Mouse (Mus musculus) spleen, postnatal 36 days (tissue): ENCODE results near the gene Acvr1b.

Experiments
- DNase-seq, 2 experiments: peaks; one replicate each; pipeline ENCODE4 v3.0.0; 2022; ENCODE audit warnings: low spot score in 2 of 2, mixed read lengths in 1 of 2

Gene Acvr1b

GRCm38 (mm10) chr15:101228866-101229590 is 55.2 kb downstream of the Acvr1b start:
- no peak for DNase-seq

DNA sequence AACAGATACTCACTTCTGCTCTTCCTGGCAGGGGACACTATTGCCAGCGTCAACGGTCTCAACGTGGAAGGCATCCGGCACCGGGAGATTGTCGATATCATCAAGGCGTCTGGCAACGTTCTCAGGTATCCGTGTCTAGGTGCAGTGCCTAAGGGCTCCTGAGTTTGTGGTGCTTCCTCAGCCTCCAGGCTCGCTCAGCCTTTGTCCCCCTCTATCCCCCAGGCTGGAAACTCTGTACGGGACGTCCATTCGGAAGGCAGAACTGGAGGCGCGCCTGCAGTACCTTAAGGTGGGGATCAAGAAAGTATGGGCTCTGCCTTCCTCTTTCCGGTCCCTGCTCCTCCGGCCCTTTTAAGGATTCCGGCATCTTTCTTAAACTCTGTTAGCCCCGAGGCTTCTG is 56.6 kb downstream of the Acvr1b start:
- DNase-seq = no peak

- DNase-seq = peak in 1 of 2 experiments; percentile 47
Measured at GRCm38 (mm10) chr15:101230995-101231647, 57.3 kb downstream of the Acvr1b start.

- DNase-seq = no peak
Measured at GRCm38 (mm10) chr15:101231648-101232180, 57.8 kb downstream of the Acvr1b start.

- no peak for DNase-seq
Measured at GRCm38 (mm10) chr15:101232607-101233006, 58.7 kb downstream of the Acvr1b start.

GRCm38 (mm10) chr15:101233183-101233582 is 59.3 kb downstream of the Acvr1b start:
- DNase-seq = no peak

DNA sequence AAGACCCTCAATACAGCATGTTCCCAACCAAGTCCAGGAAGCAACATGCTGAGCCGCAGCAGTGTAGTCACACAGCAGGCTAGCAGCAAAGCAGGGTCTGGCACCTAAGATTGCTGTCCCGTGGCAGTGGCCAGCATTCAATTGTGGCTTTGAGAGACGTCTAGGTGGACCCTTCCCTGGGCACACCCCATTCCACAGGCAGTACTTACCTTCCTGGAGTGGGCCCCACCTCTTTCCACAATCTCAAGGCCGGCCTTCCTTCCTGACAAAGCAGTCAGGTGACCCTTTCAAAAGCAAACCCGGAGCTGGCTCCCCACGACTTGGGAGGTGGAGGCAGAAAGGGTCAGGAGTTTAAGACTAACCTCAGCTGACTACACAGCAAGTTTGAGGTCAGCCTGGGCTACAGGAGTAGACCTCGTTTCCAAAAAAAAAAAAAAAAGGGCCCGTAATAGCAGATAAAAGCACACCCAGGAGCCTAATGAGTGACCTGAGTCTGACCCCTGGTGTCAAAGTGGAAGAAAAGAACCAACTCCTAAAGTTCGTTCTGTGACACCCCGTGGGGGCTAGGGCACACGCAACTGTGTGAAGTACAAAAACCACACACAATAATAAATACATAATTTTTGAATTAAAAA is 59.9 kb downstream of the Acvr1b start:
- no peak for DNase-seq

GRCm38 (mm10) chr15:101234611-101235341 is 60.9 kb downstream of the Acvr1b start:
- no peak for DNase-seq

DNA sequence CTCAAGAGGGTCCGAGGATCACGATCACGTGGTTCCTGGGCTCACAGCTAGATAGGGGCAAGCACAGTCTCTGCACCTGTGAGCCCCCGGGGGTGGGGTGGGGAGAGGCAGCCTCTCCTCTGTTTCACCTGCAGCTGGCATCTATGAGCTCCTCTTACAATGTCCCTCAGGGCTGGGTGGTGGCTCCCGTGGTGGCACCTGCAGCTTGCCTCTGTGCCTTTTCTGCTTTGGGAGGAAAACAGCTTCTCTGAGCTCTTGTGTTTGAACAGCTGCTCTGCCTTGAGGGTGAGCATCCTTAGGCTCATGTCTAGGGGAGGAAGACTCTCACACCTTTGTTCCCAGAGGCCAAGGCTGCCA is 61.5 kb downstream of the Acvr1b start:
- DNase-seq = no peak

- DNase-seq = no peak
Measured at GRCm38 (mm10) chr15:101235728-101236327, 62.0 kb downstream of the Acvr1b start.

DNA sequence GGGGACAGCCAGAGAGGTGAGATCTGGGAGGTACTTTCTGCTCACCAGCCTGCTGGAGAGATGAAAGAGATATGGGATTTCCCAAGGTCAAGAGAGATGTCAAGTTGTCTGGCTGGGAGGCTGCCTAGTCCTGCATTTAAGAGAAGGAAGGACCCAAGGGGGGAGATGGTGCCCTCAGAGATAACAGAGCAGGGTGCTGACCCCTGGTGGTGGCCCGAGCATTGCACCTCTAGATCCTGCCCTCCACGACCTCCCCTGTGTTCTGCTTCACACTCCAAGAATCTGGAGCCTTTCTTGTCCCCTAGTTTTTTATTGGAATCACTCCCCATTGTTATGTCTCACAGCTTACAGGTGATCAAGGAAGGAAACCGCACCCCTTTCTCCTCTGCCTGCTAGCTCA is 63.0 kb downstream of the Acvr1b start:
- peak; percentile 57 to 58 for DNase-seq

DNA sequence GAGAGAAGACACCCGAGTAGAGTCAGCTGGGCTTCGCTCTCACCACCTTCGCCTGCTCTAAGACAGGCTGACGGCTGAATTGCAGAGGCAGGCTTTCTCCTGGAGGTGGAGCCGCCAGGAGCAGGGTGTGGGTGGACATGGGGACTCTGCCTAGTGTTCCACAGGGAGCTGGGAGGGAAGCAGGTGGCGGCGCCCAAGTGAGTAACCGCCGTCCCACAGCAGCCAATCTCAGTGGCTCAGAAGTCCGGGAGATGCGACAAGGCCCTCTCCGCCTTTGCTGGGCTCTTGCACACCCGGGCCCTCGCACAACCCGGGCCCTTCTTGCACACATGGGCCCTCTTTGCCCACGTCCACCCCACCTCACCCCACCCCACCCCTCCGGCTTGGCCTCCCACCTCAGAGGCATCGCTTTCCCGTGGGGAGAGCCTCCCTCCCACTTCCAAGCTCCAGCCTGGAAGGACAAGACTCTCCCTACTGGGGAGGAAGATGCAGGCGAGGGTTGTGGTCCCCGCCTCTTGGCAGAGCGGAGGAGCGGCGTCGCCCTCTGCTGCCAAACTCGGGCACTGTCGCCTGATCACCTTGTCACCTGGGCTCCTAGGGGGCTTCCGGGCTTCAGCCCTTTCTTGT is 65.1 kb downstream of the Acvr1b start:
- DNase-seq = peak in 1 of 2 experiments; percentile 31

GRCm38 (mm10) chr15:101239821-101240220 is 66.0 kb downstream of the Acvr1b start:
- no peak for DNase-seq

DNA sequence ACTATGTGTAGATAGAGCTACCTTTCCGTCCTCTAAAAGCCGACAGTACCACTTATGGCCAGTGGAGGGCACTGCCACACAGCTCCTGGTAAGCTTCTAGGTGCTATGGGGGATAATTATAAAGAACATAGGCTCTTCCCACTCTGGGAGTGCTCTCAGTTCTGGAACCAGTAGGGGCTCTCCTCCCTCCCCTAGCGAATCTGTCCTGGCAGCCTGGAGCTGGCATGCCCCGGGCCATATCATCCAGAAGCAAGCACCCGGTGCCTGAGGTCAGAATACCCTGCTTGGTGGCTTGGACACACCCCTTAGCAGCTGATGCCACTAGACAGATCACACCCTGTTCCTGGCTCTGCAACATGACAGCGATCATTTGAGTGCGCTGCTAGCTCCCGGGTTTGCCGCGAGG is 66.9 kb downstream of the Acvr1b start:
- DNase-seq = peak; percentile 75 to 81

GRCm38 (mm10) chr15:101241236-101241635 is 67.4 kb downstream of the Acvr1b start:
- DNase-seq = no peak

DNA sequence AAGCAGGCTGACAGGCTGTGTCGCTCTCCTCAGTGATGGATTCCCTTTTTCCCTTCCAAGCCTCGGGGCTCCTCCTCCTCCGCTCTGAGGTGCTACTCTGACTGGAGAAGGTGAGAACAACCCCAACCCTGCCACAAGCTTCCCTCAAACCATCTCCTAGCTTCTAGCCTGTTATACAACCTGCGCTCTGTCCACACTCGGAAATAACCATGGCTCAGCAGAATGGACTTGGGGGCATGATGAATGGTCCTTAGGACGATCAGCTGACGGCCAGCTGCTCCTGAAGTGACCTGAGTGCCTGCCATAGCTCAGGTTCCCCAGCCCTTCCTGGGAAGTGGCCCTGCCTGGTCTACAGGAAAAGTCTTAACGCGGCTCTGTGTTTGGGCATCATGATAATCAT is 68.0 kb downstream of the Acvr1b start:
- no peak for DNase-seq

GRCm38 (mm10) chr15:101242645-101243044 is 68.8 kb downstream of the Acvr1b start:
- no peak for DNase-seq

DNA sequence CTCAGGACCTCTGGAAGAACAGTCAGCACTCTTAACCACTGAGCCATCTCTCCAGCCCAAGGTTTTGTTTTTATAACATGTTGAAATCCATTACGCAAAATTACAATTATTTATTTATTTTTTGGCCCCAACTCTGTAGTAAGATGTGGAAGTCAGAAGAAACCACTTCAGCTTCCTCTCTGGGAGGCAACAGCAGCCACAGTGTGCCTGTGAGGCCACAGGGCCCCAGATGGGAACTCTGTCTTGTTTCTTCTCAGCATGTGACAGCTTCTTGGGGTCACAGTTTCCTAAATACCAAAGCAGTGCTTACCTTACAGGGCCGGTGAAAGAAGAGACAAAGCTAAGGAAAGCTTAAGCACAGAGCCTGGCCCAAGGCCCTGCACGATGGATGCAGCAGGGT is 70.1 kb downstream of the Acvr1b start:
- no peak for DNase-seq

- DNase-seq = peak; percentile 96 to 97
Measured at GRCm38 (mm10) chr15:101246231-101247154, 72.6 kb downstream of the Acvr1b start.

DNA sequence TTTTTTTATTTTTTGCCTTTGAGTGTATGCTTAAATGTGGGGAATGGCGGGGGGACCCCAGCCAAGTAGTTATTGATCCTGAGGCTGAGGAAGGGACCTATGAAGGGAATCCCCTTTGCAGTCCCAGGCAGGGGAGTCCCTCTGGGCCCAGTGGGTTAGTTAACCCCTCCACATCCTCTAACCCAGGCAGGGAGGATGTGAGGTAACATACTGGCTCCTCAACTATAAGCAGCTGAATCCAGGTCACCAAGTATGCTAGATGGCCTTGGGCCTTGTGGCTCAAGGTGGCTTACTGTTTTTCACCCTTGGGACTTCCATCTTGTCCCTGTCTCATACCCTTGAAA is 73.3 kb downstream of the Acvr1b start:
- no peak for DNase-seq
